Mouse (Mus musculus) frontal cortex, adult (tissue): ENCODE measurements around the gene Csde1.
A peak's percentile ranks its signal among the peaks of the same experiment; 100 is the strongest.

Experiments used
- ATAC-seq: cut with Nextera tagmentation; 2 replicates; pipeline ENCODE4 v1.9.2; 2017; ENCODE audit warnings: mild to moderate bottlenecking, moderate library complexity, mixed read lengths; ENCODE audit not compliant: low TSS enrichment

Gene Csde1

DNA sequence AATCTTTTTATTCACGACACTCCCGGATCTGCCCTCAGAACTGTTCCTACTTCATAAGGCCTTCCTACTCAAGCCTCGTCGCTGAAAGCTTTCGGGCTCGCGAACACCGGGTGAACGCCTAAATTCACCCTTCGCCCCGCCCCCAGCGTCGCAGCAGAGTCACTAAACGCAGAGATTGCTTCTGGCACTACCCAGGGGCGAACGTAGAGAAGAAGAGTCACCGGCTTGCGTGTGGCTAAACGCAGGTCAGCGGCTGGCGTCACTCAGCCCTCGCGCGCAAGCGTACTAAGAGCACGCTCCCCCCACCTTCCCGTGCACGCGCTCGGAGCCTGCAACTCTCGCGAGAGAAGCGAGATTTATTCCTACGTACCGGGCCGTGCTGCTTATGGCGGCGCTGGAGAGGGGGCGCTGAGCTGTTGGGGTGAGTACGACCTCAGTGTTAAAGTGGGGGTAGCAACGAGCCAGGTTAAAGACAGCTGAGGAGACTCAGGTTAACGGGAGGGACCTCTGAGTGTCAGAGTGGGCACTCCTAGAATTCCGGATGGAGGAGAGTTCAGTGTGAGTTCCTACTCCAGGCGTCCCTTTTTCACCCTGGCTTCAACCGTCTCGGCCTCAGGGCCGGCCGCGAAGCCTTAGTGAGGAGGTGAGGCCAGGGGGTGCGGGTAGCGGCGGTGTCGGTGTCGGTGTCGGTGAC is at the start of gene Csde1:
Gene Csde1 (plus strand): TSS at position 178 of the 694 bp plus-strand sequence.
- ATAC-seq = peak; percentile 97

DNA sequence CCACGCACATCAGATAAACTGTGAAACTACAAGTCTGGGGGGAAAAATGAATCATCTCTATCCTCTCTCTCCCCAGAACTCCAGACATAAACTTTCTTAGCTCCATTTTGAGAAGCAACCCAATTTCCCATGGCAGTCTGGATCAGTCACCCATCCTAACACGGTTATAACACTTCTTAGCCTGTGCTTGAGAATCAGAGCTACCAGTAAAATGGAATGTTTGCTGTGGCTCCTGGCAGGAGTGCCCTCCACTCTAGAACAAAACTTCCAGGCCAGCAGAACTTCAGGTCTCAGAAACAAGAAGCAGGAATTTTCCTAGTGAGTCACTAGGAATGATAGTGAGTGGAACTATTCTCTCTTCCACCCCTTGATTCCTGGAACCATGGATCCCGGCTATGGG is 49.7 kb upstream of the Csde1 start:
- ATAC-seq = peak; percentile 47; the same call in 1 of the 2 replicates

DNA sequence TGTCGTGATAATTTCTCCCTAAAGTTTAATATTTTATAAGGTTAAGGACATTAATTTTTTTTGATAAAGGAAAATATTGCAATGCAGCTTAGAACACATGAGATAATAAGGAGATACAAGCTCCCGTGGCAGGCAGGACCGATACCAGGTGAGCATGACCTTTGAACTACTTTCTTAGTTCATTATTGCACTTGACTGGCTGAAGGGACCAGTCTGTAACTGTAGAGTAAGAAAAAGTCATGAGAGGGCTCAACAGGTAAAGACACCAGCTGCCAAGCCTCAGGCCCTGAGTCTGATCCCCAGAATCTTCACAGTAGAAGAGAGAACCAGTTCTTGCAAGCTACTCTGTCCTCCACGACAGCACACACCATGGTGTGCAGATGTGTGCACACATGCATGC is 43.3 kb upstream of the Csde1 start:
- no peak for ATAC-seq

DNA sequence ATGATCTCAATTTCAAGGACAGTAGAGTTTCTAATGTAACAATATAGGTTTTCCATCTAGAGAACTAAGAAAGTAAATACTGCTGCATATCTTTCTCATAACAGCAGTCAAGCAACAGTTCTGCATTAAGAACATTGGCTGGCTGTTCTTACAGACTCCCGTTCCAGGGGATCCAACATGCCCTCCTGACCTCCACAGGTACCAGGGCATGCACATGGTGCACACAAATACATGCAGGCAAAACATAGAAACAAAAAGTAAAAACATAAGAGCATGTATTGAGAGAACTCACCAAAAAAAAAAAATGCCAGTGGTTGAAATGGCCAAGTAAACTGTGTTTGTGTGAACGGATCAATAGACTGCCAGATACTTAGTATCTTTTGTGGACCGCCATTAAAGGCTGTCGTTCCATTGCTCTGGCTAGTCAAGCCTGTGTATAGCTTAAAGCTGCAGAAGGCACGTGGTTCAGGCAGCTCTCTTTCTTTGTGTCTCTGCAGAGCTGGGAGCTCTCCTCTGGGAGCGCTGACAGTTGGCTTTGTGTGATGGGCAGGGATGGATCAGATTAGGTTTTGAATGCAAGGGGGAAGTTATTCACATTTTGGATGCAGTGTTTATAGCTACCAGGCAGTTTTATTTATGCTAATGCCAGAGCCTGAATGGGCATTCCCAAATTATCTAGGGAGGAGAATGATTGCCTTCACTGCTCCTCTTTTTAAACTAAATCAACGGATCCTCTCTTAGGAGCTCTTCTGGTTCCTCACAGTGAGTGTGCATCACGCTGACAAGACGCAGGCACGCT is 40.5 kb upstream of the Csde1 start:
- peak; percentile 78 for ATAC-seq

DNA sequence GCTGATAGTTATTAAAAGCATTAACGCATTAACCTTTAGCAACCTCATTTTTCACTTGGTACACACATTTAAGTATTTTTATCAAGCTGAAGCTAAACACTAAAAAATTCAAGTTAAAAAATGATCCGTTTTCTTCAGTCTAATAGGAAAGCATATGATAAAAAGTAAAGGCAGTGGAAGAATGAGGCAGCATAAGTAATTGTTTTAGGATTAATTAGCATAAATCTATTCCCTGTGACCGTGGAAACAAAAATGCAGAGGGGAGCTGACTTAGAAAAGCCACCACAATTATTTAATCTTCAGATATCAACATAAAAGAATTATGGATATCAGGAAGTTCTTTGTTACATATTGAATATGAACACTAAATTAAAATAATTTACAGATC is 39.9 kb upstream of the Csde1 start:
- no peak for ATAC-seq

DNA sequence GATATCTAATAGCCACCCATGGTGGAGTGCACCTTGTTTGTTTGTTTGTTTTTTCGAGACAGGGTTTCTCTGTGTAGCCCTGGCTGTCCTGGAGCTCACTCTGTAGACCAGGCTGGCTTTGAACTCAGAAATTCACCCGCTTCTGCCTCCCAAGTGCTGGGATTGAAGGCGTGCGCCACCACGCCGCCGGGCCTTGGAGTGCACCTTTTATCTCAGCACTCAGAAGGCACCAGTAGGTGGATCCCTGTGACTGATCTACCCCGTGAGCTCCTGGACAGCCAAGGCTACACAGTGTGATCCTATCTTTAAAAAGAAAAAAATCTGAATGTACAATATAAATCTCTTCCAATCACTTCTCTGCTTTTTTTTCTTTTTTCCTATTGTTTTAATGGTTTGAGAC is 29.2 kb upstream of the Csde1 start:
- no peak for ATAC-seq

DNA sequence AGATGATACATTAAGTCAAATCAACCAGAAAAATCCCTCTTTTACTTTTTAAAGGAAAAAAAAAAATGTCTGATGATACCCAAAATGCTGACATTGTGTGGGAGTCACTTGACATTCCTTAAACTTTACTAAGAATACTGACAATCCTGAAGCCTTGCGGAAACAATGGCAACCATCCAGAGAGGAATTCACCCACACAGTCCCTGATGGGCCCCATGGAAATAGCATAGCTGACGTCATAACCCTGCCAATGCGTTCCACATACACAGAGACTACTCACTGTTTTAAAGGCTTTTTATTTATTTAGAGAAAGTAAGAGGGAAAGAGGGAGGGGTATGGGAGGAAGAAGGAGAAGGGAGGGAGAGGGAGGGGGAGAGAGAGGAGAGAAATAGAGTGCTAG is 27.3 kb upstream of the Csde1 start:
- ATAC-seq = no peak

DNA sequence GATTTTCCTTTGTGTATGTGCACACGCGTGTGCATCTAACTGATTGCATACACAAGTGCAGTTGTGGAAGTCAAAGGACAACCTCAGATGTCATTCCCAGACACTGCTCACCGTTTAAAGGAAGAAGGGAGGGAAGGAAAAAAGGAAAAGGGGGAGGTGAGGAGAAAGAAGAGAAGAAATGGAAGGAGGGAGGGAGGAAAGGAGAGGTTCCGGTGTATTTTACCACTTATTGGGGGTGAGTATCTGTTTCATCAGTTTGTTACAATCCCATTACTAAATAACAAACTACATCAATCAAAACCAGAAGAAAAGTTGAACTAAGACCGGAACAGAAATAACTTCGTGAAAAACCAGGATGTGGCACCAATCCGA is 25.0 kb upstream of the Csde1 start:
- peak; percentile 58 for ATAC-seq

DNA sequence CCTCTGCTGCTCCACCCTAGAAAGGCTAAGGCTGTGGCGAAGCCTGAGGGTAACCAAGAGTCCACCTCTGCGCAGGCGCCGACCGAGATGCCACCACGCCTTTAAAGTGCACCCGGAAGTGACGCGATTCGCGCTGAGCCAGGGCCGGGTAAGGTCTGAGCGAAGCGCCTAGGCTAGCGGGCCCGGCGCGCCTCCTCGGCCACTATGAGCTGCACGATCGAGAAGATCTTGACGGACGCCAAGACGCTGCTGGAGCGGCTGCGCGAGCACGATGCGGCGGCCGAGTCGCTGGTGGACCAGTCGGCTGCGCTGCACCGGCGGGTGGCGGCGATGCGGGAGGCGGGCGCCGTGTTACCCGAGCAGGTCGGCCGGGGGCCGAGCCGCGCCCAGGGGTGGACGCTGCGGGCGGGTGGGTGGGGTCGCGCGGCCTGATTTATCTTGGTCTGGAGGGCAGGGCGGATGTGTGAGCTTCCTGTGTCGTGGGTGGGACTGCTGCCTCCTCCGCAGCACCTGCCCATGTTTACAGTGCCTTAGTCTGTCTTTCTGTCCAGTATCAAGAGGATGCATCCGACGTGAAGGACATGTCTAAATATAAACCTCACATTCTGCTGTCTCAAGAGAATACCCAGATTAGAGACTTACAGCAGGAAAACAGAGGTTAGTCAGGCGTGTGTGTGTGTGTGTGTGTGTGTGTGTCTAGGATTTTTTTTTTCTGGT is 24.5 kb upstream of the Csde1 start, which contains the start of gene Sike1:
Gene Sike1 (plus strand): TSS at position 104 of the 717 bp plus-strand sequence.
- peak; percentile 99 for ATAC-seq

DNA sequence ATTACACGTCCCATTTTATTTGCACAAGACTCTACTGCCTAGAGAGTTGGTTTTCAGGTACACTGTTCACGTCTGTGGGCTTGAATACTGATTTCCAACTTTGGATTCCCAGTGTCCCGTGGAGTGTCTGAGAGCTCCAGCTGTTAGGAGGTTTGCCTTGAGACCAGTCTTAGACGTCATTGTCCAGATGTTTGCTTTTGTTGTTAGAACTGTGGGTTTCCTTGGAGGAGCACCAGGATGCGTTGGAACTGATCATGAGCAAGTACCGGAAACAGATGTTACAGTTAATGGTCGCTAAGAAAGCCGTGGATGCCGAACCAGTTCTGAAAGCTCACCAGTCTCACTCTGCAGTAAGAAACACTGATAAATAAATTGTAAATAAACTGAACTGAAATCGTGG is 23.2 kb upstream of the Csde1 start:
- ATAC-seq = no peak

DNA sequence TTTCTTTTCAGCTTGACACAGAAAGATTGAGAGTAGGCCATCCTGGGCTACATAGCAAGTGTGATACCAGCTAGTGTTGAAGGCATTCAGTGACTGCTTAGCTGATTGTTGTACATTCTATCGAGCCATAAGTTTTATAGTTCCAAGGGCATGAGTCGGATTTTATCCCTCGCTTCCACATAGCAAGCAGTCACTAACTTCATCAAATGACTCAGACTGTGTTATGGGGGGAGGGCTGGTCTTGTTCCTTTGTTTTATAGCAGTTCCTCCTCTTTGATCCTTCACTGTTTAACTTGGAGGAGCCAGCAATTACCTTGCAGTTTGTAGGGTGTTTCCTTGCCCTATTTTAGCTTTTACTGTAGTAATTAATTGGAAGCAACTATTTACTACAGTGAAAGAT is 22.6 kb upstream of the Csde1 start:
- no peak for ATAC-seq

DNA sequence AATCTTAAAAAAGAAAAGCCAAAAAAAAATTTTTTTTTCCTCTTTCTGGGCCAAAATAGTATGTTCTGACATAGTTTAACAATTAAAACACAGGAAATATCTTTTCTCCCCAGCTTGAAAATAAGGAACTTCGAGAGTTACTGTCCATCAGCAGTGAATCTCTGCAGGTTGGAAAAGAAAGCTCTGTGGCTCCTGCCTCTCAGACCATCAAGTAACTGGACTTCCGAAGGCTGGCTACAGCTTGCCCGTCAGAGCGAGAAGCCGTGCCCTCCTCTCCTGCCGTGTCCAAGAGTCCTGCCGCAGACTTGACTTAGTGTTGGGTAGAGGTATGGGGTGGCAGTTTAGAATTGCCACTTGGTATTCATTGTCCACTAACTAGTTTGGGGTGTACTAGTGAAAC is 18.6 kb upstream of the Csde1 start:
- ATAC-seq = no peak

DNA sequence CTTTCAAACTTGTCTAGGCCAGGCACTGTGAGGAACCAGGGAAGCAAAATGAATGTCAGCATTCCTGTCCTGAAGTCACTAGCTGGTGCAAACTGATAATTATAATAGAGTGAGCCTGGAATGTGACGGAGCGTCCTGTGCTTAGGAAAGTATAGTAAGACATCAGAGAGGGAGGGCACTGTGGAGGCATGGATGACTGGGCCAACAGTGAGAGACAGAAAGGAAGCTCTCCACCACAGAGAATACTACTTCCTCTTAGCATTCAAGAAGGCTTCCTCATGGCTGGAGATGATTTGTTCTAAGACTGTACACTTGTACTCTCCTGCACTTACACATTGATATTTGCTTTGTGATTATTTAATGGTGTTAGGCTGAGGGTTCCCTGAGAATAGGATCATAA is 2.9 kb upstream of the Csde1 start:
- ATAC-seq = no peak

DNA sequence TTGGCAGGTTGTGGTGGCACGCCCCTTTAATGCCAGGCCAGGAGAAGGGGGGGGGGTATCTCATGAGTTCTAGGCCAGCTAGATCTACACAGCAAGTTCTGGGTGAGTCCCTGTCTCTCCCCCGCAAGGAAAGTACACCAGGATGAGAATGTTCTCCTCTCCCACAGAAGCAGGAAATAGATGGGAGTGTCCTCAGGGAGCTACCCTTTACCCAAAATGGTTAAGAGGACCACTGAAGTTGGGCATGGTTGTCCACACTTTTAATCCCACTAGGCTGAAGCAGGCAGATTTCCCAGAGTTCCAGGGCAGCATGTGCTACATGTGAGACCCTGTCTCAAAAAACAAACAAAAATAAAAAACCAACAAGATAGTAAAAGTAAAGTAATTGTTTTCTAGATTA is 764 bp upstream of the Csde1 start:
- ATAC-seq = no peak

DNA sequence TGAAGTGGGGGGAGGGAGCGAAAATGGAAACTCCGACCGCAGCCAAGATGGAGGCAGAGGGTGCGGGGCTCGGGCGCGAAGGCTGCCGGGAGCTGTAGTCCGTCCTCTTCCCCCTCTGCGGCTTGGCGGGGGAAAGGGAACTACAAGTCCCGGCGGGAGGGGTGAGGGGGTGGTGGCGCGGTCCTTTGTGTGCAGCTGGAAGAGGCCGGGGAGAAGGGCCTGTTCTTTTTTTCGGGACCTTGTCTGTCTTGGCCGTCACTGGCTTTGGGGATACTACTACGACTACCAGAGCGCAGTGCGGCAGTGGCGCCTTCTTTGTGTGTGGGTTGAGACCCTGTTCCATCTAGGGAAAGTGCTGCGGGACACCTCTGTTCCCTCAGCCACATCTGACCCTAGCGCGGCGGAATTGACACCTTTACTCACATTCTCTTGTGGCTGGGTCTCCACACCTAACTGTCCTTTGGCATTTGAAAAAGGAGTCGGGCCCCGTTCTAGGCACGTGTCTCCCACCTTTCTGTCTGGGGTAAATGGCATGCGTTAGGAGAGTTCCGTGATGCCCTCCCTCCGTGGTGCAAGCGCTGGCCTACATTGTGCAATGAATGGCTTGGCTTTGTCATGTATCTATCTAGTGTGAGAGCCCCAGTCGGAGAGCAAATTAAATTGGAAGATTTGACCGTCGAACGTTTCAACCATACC is 865 bp downstream of the Csde1 start:
- peak; percentile 89 for ATAC-seq

DNA sequence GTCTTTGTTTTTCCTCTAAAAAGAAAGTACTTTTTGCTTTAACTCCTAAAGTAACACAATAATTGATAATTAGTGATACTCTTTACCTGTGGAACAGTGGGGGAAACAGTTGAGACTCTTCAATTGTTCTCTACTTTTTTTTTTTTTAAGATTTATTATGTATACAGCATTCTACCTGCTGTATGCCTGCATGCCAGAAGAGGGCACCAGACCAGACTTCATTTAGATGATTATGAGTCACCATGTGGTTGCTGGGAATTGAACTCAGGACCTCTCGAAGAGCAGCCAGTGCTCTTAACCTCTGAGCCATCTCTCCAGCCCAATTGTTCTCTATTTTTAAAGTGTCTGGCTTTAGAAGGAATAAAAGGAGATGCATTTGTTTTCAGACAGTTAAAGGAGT is 5.9 kb downstream of the Csde1 start:
- no peak for ATAC-seq

DNA sequence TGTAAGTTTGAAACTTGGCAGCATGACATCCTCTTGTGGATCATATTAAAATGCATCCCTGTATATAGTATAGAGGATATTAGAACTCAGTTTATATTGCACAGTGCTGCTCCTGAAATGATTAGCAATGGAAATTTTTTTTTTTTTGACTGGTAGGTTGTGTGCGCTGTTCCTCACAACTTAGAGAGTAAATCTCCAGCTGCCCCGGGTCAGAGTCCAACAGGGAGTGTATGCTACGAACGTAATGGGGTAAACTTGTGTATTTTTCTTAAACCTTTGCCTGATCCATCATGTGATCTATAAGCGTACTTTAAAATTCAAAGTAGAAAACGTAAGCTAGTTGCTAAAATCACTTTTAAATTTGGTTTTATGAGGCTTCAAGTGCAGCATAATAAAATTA is 20.1 kb downstream of the Csde1 start:
- no peak for ATAC-seq

DNA sequence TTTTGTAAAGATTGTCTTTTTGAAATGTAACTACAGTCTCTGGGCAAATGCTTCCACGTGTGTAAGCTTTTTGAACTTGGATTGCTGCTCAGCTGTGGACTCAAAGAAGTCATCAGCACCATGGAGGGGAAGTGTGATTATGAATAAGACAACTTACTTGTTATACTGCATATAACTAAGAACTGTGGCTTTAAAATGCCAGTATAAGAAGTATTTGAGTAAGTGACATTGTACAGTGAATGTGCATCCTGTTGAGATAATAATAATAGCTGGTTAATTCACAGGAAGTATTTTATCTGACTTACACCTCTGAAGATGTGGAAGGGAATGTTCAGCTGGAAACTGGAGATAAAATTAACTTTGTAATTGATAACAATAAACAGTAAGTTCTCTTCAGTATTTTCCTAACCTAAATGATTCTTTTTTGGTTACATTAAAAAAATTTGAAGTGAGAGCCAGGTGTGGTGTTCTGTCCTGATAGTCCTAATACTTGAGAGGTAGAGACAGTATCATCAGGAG is 20.7 kb downstream of the Csde1 start:
- no peak for ATAC-seq

DNA sequence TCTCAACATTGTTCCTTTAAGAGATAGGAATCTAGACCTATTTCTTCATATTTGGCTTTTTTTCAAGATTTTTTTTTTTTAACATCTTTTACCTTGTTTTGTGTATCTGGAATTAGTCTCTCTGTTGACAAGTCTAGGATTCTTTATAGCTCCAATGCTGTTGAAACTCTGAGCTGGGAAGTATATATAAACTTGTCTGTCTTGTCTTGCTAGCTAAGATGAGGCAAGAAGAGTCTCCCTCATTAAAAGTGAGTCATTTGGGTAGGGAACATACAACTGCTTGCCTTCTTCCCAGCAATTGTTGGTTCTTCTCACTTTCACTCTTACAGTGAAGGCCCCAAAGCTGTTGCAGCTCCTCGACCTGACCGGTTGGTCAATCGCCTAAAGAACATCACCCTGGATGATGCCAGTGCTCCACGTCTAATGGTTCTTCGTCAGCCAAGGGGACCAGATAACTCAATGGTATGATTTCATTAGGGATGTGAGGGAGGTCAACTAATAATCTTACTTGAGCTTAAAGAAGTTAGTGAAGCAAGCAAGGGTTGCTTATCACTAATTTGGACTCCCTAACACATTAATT is 35.9 kb downstream of the Csde1 start:
- no peak for ATAC-seq

DNA sequence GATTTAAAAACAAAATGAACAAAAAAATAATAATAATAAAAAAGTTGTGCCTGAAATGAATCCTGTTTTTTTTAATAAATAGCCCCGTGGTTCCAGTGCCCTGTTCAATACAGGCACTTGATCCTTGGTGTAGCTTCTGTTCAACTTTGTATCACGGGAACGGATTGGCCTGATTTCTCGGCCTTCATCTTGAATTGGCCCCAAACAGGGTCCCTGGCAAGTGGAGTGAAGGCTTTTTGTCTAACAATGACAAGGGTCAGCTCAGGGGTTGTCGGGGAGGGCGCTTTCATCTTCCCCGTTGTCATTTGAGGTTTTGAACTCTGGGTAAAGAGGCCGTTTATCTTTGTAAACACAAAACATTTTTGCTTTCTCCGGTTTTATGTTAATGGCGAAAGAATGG is 37.5 kb downstream of the Csde1 start:
- no peak for ATAC-seq
